8 mouse cellular contexts compared by ENCODE assay signal in the genomic region with DNA sequence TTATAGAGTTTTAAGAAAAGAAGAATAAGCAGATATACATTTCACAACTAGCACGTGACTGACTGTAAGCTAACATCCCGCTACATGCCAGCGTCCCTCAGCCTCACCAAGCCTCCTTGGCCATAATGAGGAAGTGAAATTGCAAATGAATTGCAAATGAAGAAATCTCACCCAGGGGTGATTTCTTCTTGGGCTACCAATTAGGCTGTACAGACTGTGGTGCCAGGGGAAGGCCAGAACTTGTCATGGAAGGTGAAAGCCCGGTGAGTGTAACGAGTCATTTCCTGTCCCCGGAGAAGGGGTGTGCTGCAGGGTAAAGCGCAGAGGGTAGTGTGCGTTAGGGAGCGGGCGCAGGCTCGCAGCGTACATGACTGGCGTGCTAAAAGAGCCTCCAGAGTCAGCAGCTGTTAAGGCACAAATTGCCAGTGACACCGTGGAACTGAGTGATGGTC. TPM values are rescaled to one million over a fixed set of nuclear protein-coding genes. Genes with fewer than 3 reads are reported as not detected.
DNase-seq lines count a peak whose midpoint lies in the region; ATAC-seq lines count a peak whose summit lies in the region.

No protein-coding gene starts in this region.

- peak overlapping the region; percentile 29 for H3K4me2 ChIP-seq in liver, embryonic 15.5 days
- H3K4me2 ChIP-seq in neural tube, embryonic 11.5 days (ENCODE audit: low read depth), result peak overlapping the region; percentile 29

- no peaks in the 10 kb centered on the region for H3K36me3 ChIP-seq in liver, embryonic 15.5 days (replicated peaks)
- no peaks in the 10 kb centered on the region for H3K36me3 ChIP-seq in neural tube, embryonic 11.5 days (ENCODE audit: control insufficient read depth, insufficient read depth, low read length)

- 0 out of 2 replicates have a peak, but pooled peaks cover 3% of the 10 kb centered on the region for H3K4me1 ChIP-seq in liver, embryonic 15.5 days (replicated peaks)
- no peaks in the 10 kb centered on the region; the same call in 1 of the 2 replicates for H3K4me1 ChIP-seq in neural tube, embryonic 11.5 days (ENCODE audit: control insufficient read depth, insufficient read depth, low read length)

- no peak overlapping the region for H3K4me3 ChIP-seq in liver, embryonic 15.5 days (replicated peaks)
- H3K4me3 ChIP-seq in neural tube, embryonic 11.5 days (ENCODE audit: low read depth, low read length), result no peak overlapping the region

- H3K9ac ChIP-seq in liver, embryonic 15.5 days, result no peak overlapping the region
- H3K9ac ChIP-seq in neural tube, embryonic 11.5 days (ENCODE audit: low read length), result no peak overlapping the region; the same call in 1 of the 2 replicates

- no peaks in the 10 kb centered on the region for H3K27me3 ChIP-seq in liver, embryonic 15.5 days
- H3K27me3 ChIP-seq in neural tube, embryonic 11.5 days (ENCODE audit: control insufficient read depth, insufficient read depth, low read length), result no peaks in the 10 kb centered on the region

- peak; percentile 96 for ATAC-seq in granulocyte monocyte progenitor cell, adult 5-6 weeks (replicated peaks; ENCODE audit: poor library complexity, severe bottlenecking)
- peak; percentile 45; the same call in 1 of the 2 replicates for ATAC-seq in liver, embryonic 15.5 days (ENCODE audit: insufficient read depth)
- ATAC-seq in neural tube, embryonic 11.5 days (ENCODE audit: insufficient read depth, low FRiP score, low TSS enrichment), result peak; percentile 92

- peak; percentile 5 to 26 for DNase-seq in heart, adult 9 months (ENCODE audit: low spot score in 2 of 2)
- no peak for DNase-seq in heart, postnatal 14 days
- peak; percentile 80 for DNase-seq in neural tube, embryonic 11.5 days (ENCODE audit: low spot score)
- no peak for DNase-seq in adrenal gland, postnatal 25 days
- no peak for DNase-seq in urinary bladder, postnatal 36 days (ENCODE audit: low spot score in 2 of 2)
- no peak for DNase-seq in kidney, adult 18-20 months

- intact Hi-C loops in heart, postnatal 14 days (cut with DNase I), result no loop called here

- WGBS in liver, embryonic 15.5 days (ENCODE audit: insufficient replicate concordance), result 32% methylated on average over 14 of the region's 14 CpGs
- WGBS in neural tube, embryonic 11.5 days, result 43% methylated on average over 14 of the region's 14 CpGs

- no peak overlapping the region for H3K27ac ChIP-seq in liver, embryonic 15.5 days (replicated peaks)
- H3K27ac ChIP-seq in neural tube, embryonic 11.5 days (ENCODE audit: low read depth, low read length), result peak overlapping the region; percentile 42; the same call in 1 of the 2 replicates

- H3K9me3 ChIP-seq in liver, embryonic 15.5 days (replicated peaks), result no peaks in the 10 kb centered on the region
- no peaks in the 10 kb centered on the region for H3K9me3 ChIP-seq in neural tube, embryonic 11.5 days (ENCODE audit: control insufficient read depth, low read length)

RNA-seq across cellular contexts. Expression of gene Mfsd1, which starts 25.3 kb away (rescaled TPM):
- 10 to 100 TPM; 32.3 to 32.6 TPM for total RNA-seq in heart, postnatal 14 days (2021)
- total RNA-seq in granulocyte monocyte progenitor cell, adult 5-6 weeks (2014; fragmentation: Nextera tagmentation), result 41.5 and 51.5 TPM in 2 replicates
- 167 and 180 TPM in 2 replicates for total RNA-seq in granulocyte monocyte progenitor cell, adult 5-6 weeks (2017)
- polyA plus RNA-seq in liver, embryonic 15.5 days (2015; fragmentation: Nextera tagmentation; extraction: Ambion mirVana), result 25.3 and 25.5 TPM in 2 replicates
- 64.9 and 67.5 TPM in 2 replicates for polyA plus RNA-seq in neural tube, embryonic 11.5 days (2014; fragmentation: Nextera tagmentation; extraction: Ambion mirVana)
- 59.1 and 73.9 TPM in 2 replicates for total RNA-seq in adrenal gland, postnatal 25 days (2021)

RNA-seq across cellular contexts. Expression of gene Rarres1, which starts 41.9 kb away (rescaled TPM):
- total RNA-seq in heart, postnatal 14 days (2021), result under 1 TPM; 0.84 to 0.98 TPM
- total RNA-seq in granulocyte monocyte progenitor cell, adult 5-6 weeks (2014; fragmentation: Nextera tagmentation), result not detected in 2 replicates
- total RNA-seq in granulocyte monocyte progenitor cell, adult 5-6 weeks (2017), result 0.15 and 0.26 TPM in 2 replicates
- 2.7 and 3.1 TPM in 2 replicates for polyA plus RNA-seq in liver, embryonic 15.5 days (2015; fragmentation: Nextera tagmentation; extraction: Ambion mirVana)
- 0.84 and 1.0 TPM in 2 replicates for polyA plus RNA-seq in neural tube, embryonic 11.5 days (2014; fragmentation: Nextera tagmentation; extraction: Ambion mirVana)
- 0.24 TPM in 1 of 2 replicates, not detected in the other for total RNA-seq in adrenal gland, postnatal 25 days (2021)

Comparison
In these comparisons a context has a peak if more than half of its experiments do, and no peak if none do; other contexts are left out.
1. DNase-seq: peak in heart, adult 9 months (2 of 2) and neural tube, embryonic 11.5 days (single experiment); none in heart, postnatal 14 days (0 of 2), adrenal gland, postnatal 25 days (single experiment), urinary bladder, postnatal 36 days (0 of 2) and kidney, adult 18-20 months (single experiment).
2. ATAC-seq: peak in every context shown above with its lines; median percentile 96 in granulocyte monocyte progenitor cell, adult 5-6 weeks; 92 in neural tube, embryonic 11.5 days; 45 in liver, embryonic 15.5 days.